Mouse (Mus musculus) heart, embryonic 11.5 days (tissue): ENCODE results near the gene Stab2. TPM values are rescaled to one million over a fixed set of nuclear protein-coding genes. Genes with fewer than 3 reads are reported as not detected.

ENCODE experiments used
- ATAC-seq: fragments of 200-750 bp; cut with Nextera tagmentation; replicated peaks from 2 replicates; pipeline ENCODE4 v1.8.0; 2017; ENCODE audit warnings: moderate library complexity; ENCODE audit not compliant: insufficient number of reproducible peaks, low FRiP score, low TSS enrichment
- H3K27ac ChIP-seq: fragments of 300-500 bp; sonication (generic); 2 replicates; pipeline ENCODE4 v1.5.1; 2014; ENCODE audit warnings: mild to moderate bottlenecking, low read depth, low read length
- H3K27me3 ChIP-seq: fragments of 300-500 bp; sonication (generic); 2 replicates; pipeline ENCODE4 v1.6.1; 2014; ENCODE audit warnings: mild to moderate bottlenecking, low read length, mixed read lengths; ENCODE audit not compliant: control insufficient read depth, insufficient read depth
- H3K36me3 ChIP-seq: fragments of 300-500 bp; sonication (generic); 2 replicates; pipeline ENCODE4 v1.6.1; 2014; ENCODE audit warnings: mild to moderate bottlenecking, low read length, moderate library complexity, mixed read lengths; ENCODE audit not compliant: control insufficient read depth, insufficient read depth
- H3K4me1 ChIP-seq: fragments of 300-500 bp; sonication (generic); 2 replicates; pipeline ENCODE4 v1.6.1; 2014; ENCODE audit warnings: low read length; ENCODE audit not compliant: control insufficient read depth, insufficient read depth
- H3K4me2 ChIP-seq: fragments of 300-500 bp; sonication (generic); 2 replicates; pipeline ENCODE4 v1.6.1; 2014; ENCODE audit warnings: mild to moderate bottlenecking, moderate library complexity
- H3K4me3 ChIP-seq: fragments of 300-500 bp; sonication (generic); 2 replicates; pipeline ENCODE4 v1.5.1; 2014; ENCODE audit warnings: low read depth, low read length
- H3K9ac ChIP-seq: fragments of 300-500 bp; sonication (generic); 2 replicates; pipeline ENCODE4 v1.6.1; 2014; ENCODE audit warnings: mild to moderate bottlenecking, low read depth, low read length, moderate library complexity
- H3K9me3 ChIP-seq: fragments of 300-500 bp; sonication (generic); replicated peaks from 2 replicates; pipeline ENCODE4 v1.6.1; 2016; ENCODE audit warnings: low read length; ENCODE audit not compliant: control insufficient read depth
- WGBS: fragments of 180-500 bp; shearing (Covaris S2); extraction: QIAGEN DNeasy Blood & Tissue Kit; methylation state at CpG from one replicate; pipeline ENCODE4 v1.1.7; 2014; ENCODE audit not compliant: insufficient replicate concordance; 5-methylcytosine and 5-hydroxymethylcytosine counted together
- polyA plus RNA-seq: library from polyadenylated mRNA; unstranded; fragments of >200 nt; fragmentation: Nextera tagmentation; extraction: Ambion mirVana; gene quantifications from 2 replicates; pipeline ENCODE4 v1.2.1, GENCODE M21; 2014

The Stab2 gene
- polyA plus RNA-seq, 1 experiment from 2014 or later = 1.5 TPM

GRCm38 (mm10) chr10:86949886-86950285, 57.9 kb downstream of the Stab2 start:
- H3K4me1 ChIP-seq = no peaks in the 10 kb centered on the region
- H3K36me3 ChIP-seq = no peaks in the 10 kb centered on the region
- no peaks in the 10 kb centered on the region for H3K27me3 ChIP-seq
- ATAC-seq = no peak
- H3K4me3 ChIP-seq = no peak overlapping the region
- no peak overlapping the region for H3K4me2 ChIP-seq
- WGBS = 56% methylated on average over 4 of the region's 4 CpGs
- no peaks in the 10 kb centered on the region for H3K9me3 ChIP-seq
- no peak overlapping the region for H3K9ac ChIP-seq
- no peak overlapping the region for H3K27ac ChIP-seq

DNA sequence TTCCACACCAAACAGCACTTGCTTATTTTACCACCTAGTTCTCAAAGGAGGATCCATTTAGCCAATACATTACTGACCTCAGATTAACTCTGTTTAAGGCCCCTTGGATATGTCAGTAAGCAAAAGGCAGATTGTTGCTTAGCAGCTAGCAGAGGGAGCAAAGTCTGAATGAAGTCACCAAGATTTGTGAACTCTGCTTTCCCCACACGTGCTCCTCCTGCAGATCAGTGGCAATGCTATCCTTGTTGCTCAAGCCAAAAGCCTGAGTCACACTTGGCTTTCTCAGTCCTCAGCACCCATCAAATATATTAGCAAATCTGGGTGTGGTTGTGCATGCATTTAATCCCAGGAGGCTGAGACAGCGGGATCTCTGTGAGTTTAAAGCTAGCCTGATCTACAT, 60.3 kb downstream of the Stab2 start:
- Histone ChIP-seq H3K27ac (no peak overlapping the region), H3K9ac (no peak overlapping the region), H3K4me1 (no peaks in the 10 kb centered on the region), H3K27me3 (no peaks in the 10 kb centered on the region), H3K36me3 (no peaks in the 10 kb centered on the region), H3K4me3 (no peak overlapping the region), H3K9me3 (no peaks in the 10 kb centered on the region), H3K4me2 (no peak overlapping the region)
- ATAC-seq = no peak
- WGBS = 55% methylated on average over 2 of the region's 2 CpGs

DNA sequence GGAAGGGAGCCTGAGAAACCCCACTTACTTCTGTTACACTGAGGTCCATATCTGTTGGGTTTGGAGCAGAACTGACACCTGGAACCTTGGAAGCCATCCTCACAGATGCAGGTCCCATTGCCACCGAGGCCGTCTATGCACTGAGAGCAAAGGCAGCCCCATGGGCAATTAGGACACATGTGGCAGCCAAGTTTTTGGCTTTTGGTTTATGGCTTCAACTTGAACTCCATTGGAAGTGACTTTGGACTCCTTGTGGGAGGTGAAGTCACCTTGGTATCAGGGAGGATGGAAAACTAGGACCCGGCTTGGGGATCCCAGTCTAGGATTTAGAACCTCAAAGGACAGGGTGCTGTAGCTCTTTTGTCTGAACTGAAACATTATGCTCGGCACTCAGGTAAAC, 67.2 kb downstream of the Stab2 start:
- Histone ChIP-seq H3K27me3 (no peaks in the 10 kb centered on the region), H3K9me3 (no peaks in the 10 kb centered on the region), H3K4me3 (no peak overlapping the region), H3K4me2 (no peak overlapping the region), H3K36me3 (no peaks in the 10 kb centered on the region), H3K4me1 (no peaks in the 10 kb centered on the region), H3K9ac (no peak overlapping the region), H3K27ac (no peak overlapping the region)
- 86% methylated on average over 4 of the region's 4 CpGs for WGBS
- no peak for ATAC-seq

- Histone ChIP-seq H3K36me3 (no peaks in the 10 kb centered on the region), H3K27ac (no peak overlapping the region), H3K4me1 (no peaks in the 10 kb centered on the region), H3K4me3 (no peak overlapping the region), H3K27me3 (no peaks in the 10 kb centered on the region; the same call in 1 of the 2 replicates), H3K9ac (no peak overlapping the region), H3K9me3 (no peaks in the 10 kb centered on the region), H3K4me2 (no peak overlapping the region)
- no peak for ATAC-seq
- WGBS = 37% methylated on average over 6 of the region's 6 CpGs
Measured at GRCm38 (mm10) chr10:86934376-86934775, 73.4 kb downstream of the Stab2 start.

DNA sequence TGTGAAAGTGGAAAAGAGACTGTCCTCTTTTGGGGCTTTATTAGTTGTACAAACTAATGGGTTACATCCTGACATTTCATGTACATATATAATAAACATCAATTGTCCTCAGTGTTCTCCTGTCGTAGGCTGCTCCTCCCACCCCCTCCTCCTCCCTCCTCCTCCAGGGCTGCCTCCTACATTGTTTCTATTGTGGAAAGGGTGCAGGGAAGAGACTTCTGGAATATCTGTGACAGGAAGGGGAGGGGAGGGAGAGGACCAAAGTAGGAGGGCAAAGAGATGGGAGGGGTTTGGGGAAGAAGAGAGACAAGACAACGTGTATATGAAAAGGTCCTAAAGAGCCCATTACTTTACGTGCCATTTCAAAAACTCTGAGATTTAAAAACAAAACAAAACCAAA, 73.9 kb downstream of the Stab2 start:
- 57% methylated on average over 3 of the region's 3 CpGs for WGBS
- no peak overlapping the region for H3K4me3 ChIP-seq

DNA sequence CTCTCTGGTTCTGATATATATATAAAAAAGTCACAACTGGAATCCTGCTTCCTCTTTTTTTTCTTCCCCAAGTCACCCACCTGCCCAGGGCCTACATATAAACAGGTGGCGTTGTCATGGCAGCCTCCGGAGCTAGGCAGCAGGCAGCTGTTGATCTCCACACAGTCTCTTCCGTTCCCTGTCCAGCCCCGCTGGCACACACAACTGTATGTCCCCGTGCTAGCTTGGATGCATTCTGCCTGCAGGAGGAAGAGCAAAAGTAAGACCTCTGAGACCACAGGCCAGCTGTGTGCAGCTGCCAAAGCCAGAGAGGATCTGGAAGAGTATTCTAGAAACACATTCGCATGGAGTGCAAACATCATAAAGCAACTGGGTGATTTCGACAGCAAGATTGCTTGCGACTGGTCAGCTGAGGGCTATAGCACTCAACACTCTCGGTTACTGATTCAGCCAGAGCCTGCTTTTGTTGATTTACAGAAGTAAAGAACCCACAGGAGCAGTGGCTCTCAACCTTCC, 74.6 kb downstream of the Stab2 start:
- Histone ChIP-seq H3K4me3 (no peak overlapping the region), H3K36me3 (no peaks in the 10 kb centered on the region), H3K4me1 (no peaks in the 10 kb centered on the region), H3K27ac (no peak overlapping the region), H3K9me3 (no peaks in the 10 kb centered on the region), H3K9ac (no peak overlapping the region), H3K27me3 (no peaks in the 10 kb centered on the region; the same call in 1 of the 2 replicates), H3K4me2 (no peak overlapping the region)
- WGBS = 77% methylated on average over 9 of the region's 9 CpGs
- ATAC-seq = no peak

More for the DNA sequence above, 73.9 kb downstream of the Stab2 start:
- Histone ChIP-seq H3K27me3 (no peaks in the 10 kb centered on the region; the same call in 1 of the 2 replicates), H3K27ac (no peak overlapping the region), H3K9me3 (no peaks in the 10 kb centered on the region), H3K9ac (no peak overlapping the region), H3K36me3 (no peaks in the 10 kb centered on the region), H3K4me2 (no peak overlapping the region), H3K4me1 (no peaks in the 10 kb centered on the region)
- ATAC-seq = no peak

- Histone ChIP-seq H3K9ac (no peak overlapping the region), H3K36me3 (no peaks in the 10 kb centered on the region), H3K4me1 (no peaks in the 10 kb centered on the region), H3K27me3 (no peaks in the 10 kb centered on the region), H3K4me3 (no peak overlapping the region), H3K9me3 (no peaks in the 10 kb centered on the region), H3K27ac (no peak overlapping the region), H3K4me2 (no peak overlapping the region)
- 77% methylated on average over 1 of the region's 1 CpGs for whole genome bisulfite sequencing
- ATAC-seq = no peak
Measured at GRCm38 (mm10) chr10:86923602-86924001, 84.2 kb downstream of the Stab2 start.

GRCm38 (mm10) chr10:86915595-86915994, 92.2 kb downstream of the Stab2 start:
- no peak overlapping the region for H3K4me3 ChIP-seq
- H3K27ac ChIP-seq = no peak overlapping the region
- H3K9ac ChIP-seq = no peak overlapping the region
- no peak for ATAC-seq
- no peaks in the 10 kb centered on the region for H3K4me1 ChIP-seq
- no peaks in the 10 kb centered on the region for H3K27me3 ChIP-seq
- H3K9me3 ChIP-seq = no peaks in the 10 kb centered on the region
- H3K36me3 ChIP-seq = no peaks in the 10 kb centered on the region
- no peak overlapping the region for H3K4me2 ChIP-seq

GRCm38 (mm10) chr10:86908562-86908961, 99.3 kb downstream of the Stab2 start:
- ATAC-seq = 0 out of 2 replicates have a peak, but pooled peaks have one; percentile 2
- Histone ChIP-seq H3K4me1 (no peaks in the 10 kb centered on the region), H3K9me3 (no peaks in the 10 kb centered on the region), H3K36me3 (no peaks in the 10 kb centered on the region), H3K9ac (no peak overlapping the region), H3K4me3 (no peak overlapping the region), H3K27me3 (no peaks in the 10 kb centered on the region), H3K27ac (no peak overlapping the region), H3K4me2 (no peak overlapping the region)
- WGBS = 92% methylated on average over 18 of the region's 18 CpGs
